In genomic region chr7:92883850-92884716, GRCm38 (mm10) we compare ENCODE assay signal across 1 mouse cellular context.
TF ChIP-seq lines count a peak whose summit lies in the region.

No protein-coding gene starts in this region.

TF ChIP-seq in MEL, 35 proteins besides CTCF, POLR2A, EP300 and RAD21 (continued from another document):
- TF ChIP-seq MEF2A (IDR thresholded peaks at IDR 0.05; ENCODE audit: extremely low read depth, insufficient replicate concordance, low read depth, low read length, poor library complexity, severe bottlenecking): no peak
- TF ChIP-seq TCF12 (IDR thresholded peaks at IDR 0.05; ENCODE audit: low read depth, low read length): peak; percentile 94
- TF ChIP-seq POLR2AphosphoS5 (IDR thresholded peaks at IDR 0.05; ENCODE audit: borderline replicate concordance, low read depth, low read length): no peak
- TF ChIP-seq MAFK (IDR thresholded peaks at IDR 0.05; ENCODE audit: borderline replicate concordance, low read depth, low read length): no peak
- TF ChIP-seq NELFE (IDR thresholded peaks at IDR 0.05; ENCODE audit: low read depth, low read length): no peak
- peak; percentile 72 for TF ChIP-seq SIN3A (IDR thresholded peaks at IDR 0.05; ENCODE audit: low read length)
- peak; percentile 59; the same call in 1 of the 2 replicates for TF ChIP-seq RCOR1 (IDR thresholded peaks at IDR 0.05; ENCODE audit: low read depth, low read length)
- TF ChIP-seq CHD2 (IDR thresholded peaks at IDR 0.05; ENCODE audit: low read length): no peak
- TF ChIP-seq CHD1 (IDR thresholded peaks at IDR 0.05; ENCODE audit: low read depth, low read length): no peak
- TF ChIP-seq HCFC1 (IDR thresholded peaks at IDR 0.05; ENCODE audit: low read depth, low read length): no peak
- TF ChIP-seq UBTF (IDR thresholded peaks at IDR 0.05; ENCODE audit: borderline replicate concordance, insufficient read depth, low read depth, low read length): no peak
- TF ChIP-seq GABPA (IDR thresholded peaks at IDR 0.05; ENCODE audit: low read depth, low read length): no peak
